Mouse (Mus musculus) CH12.LX (cell line): ENCODE results near the gene Tmc2.

Experiments used
- EP300 ChIP-seq: IDR thresholded peaks from 2 replicates; pipeline ENCODE4 v1.6.1; 2011; ENCODE audit warnings: low read length, improper control_type of control experiment
- HCFC1 ChIP-seq: IDR thresholded peaks from 2 replicates; pipeline ENCODE4 v1.6.1; 2012; ENCODE audit warnings: low read depth, mild to moderate bottlenecking, inconsistent platforms, low read length, improper control_type of control experiment
- MEF2A ChIP-seq: IDR thresholded peaks from 2 replicates; pipeline ENCODE4 v1.6.1; 2014; ENCODE audit warnings: low read depth, mild to moderate bottlenecking, inconsistent platforms, low read length, improper control_type of control experiment, borderline replicate concordance
- PAX5 ChIP-seq: IDR thresholded peaks from 2 replicates; pipeline ENCODE4 v1.6.1; 2012; ENCODE audit warnings: low read length, inconsistent platforms, mixed read lengths
- POLR2A ChIP-seq: IDR thresholded peaks from 2 replicates; pipeline ENCODE4 v1.6.1; 2011; ENCODE audit warnings: low read depth, mild to moderate bottlenecking, improper control_type of control experiment, low read length
- TBP ChIP-seq: conservative IDR thresholded peaks from 2 replicates; pipeline ENCODE4 v1.6.1; 2011; ENCODE audit warnings: low read depth, low read length, improper control_type of control experiment
- USF2 ChIP-seq: conservative IDR thresholded peaks from 2 replicates; pipeline ENCODE4 v1.6.1; 2011; ENCODE audit warnings: low read depth, low read length, improper control_type of control experiment

DNA sequence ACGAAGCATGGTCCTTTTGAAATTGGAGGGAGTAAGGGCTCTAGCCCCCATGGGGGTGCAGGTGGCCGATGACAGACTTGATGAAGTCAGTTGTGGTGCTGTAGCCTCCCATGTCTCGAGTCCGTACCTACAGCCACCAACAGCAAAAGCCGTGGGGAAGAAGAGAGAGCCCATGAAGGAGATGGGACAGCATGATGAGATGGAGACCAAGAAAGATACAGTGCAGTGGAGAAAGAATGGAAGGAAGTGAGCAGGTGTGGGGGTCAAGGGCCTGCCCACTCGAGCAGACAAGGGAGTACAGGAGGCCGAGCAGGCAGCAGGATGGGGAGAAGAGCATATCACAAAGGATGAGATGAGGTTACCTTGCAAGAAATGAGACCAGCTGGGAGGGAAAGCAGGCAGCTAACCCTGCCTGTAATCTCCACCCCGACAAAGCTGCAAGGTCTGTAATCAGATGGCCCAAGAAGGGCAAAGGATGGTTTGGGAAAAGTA, 84.7 kb downstream of the Tmc2 start:
- TF ChIP-seq PAX5, result no peak
- TF ChIP-seq USF2, result no peak
- no peak for TF ChIP-seq MEF2A
- no peak for TF ChIP-seq EP300
- no peak for TF ChIP-seq TBP
- no peak for TF ChIP-seq HCFC1
- peak; percentile 69; the same call in 1 of the 2 replicates for TF ChIP-seq POLR2A
